Mouse (Mus musculus) ES-E14 (cell line): ENCODE results near the gene Ints14. TPM values are rescaled to one million over a fixed set of nuclear protein-coding genes. Genes with fewer than 3 reads are reported as not detected.

Experiments
- DNase-seq: peaks from one replicate; pipeline ENCODE4 v3.0.0-alpha.2; 2013; ENCODE audit warnings: low read depth, low spot score
- H3K27ac ChIP-seq: 2 replicates; pipeline ENCODE4 v1.5.1; 2012; ENCODE audit warnings: low read depth, mild to moderate bottlenecking, low read length, moderate library complexity, mixed read lengths; ENCODE audit not compliant: poor library complexity, insufficient read depth, severe bottlenecking
- H3K36me3 ChIP-seq: 2 replicates; pipeline ENCODE4 v1.6.1; 2012; ENCODE audit warnings: mild to moderate bottlenecking, low read length, moderate library complexity, mixed read lengths; ENCODE audit not compliant: control insufficient read depth, poor library complexity, insufficient read depth, severe bottlenecking
- H3K4me1 ChIP-seq, 2 experiments: fragments of 150-350 bp in 1 of 2; sonication (generic) in 1 of 2; 2 replicates each; pipeline ENCODE4 v1.6.1; 2012; ENCODE audit warnings: low read length in 2 of 2, mild to moderate bottlenecking in 1 of 2, mixed read lengths in 1 of 2; ENCODE audit not compliant: control insufficient read depth in 2 of 2, insufficient read depth in 2 of 2, poor library complexity in 1 of 2
- H3K4me3 ChIP-seq, 2 experiments: fragments of 150-350 bp in 1 of 2; sonication (generic) in 1 of 2; 2 replicates each; pipeline ENCODE4 v1.5.1; 2012; ENCODE audit warnings: low read length in 2 of 2, low read depth in 1 of 2, mild to moderate bottlenecking in 1 of 2, mixed read lengths in 1 of 2; ENCODE audit not compliant: insufficient read depth in 1 of 2, poor library complexity in 1 of 2, severe bottlenecking in 1 of 2
- H3K9ac ChIP-seq: 2 replicates; pipeline ENCODE4 v1.6.1; 2012; ENCODE audit warnings: low read depth, mild to moderate bottlenecking, low read length, mixed read lengths; ENCODE audit not compliant: poor library complexity, insufficient read depth, severe bottlenecking
- H3K9me3 ChIP-seq: fragments of 150-350 bp; sonication (generic); 2 replicates; pipeline ENCODE4 v1.6.1; 2012; ENCODE audit warnings: low read depth, mild to moderate bottlenecking, low read length; ENCODE audit not compliant: control insufficient read depth, insufficient read depth
- CHD2 ChIP-seq: IDR thresholded peaks from 2 replicates; pipeline ENCODE4 v1.6.1; 2014; ENCODE audit warnings: mild to moderate bottlenecking, low read depth, low read length, inconsistent platforms
- HCFC1 ChIP-seq: IDR thresholded peaks from 2 replicates; pipeline ENCODE4 v1.6.1; 2012; ENCODE audit warnings: low read length, inconsistent platforms, borderline replicate concordance; ENCODE audit not compliant: insufficient read depth
- MAFK ChIP-seq: IDR thresholded peaks from 2 replicates; pipeline ENCODE4 v1.6.1; 2014; ENCODE audit warnings: mild to moderate bottlenecking, low read depth, low read length, inconsistent platforms; ENCODE audit not compliant: insufficient read depth
- ZC3H11A ChIP-seq: IDR thresholded peaks from 2 replicates; pipeline ENCODE4 v1.6.1; 2012; ENCODE audit warnings: low read depth, mild to moderate bottlenecking, inconsistent platforms, low read length, borderline replicate concordance
- ZNF384 ChIP-seq: IDR thresholded peaks from 2 replicates; pipeline ENCODE4 v1.6.1; 2012; ENCODE audit warnings: low read depth, low read length, inconsistent platforms
- in situ Hi-C, 2 experiments: fragments of 600-800 bp; cut with MboI; formaldehyde crosslinking; loops; one replicate each; pipeline ENCODE4 v1.15.1; 2025; ENCODE audit warnings: low sequenced_read_pairs in 2 of 2, inconsistent platforms in 1 of 2; ENCODE audit not compliant: unreplicated experiment in 2 of 2
- total RNA-seq: library from RNA; depleted of rRNA; stranded (reverse); fragments of 300-350 nt; gene quantifications from 2 replicates; pipeline ENCODE4 v1.2.3, GENCODE M21; 2012

The Ints14 gene
- total RNA-seq, 1 experiment, result 35.9 TPM

GRCm38 (mm10) chr9:64931751-64932610, 28.7 kb upstream of the Ints14 start:
- Histone ChIP-seq H3K36me3 (no peaks in the 10 kb centered on the region), H3K4me1 (peaks cover 0 to 11% of the 10 kb centered on the region in 2 experiments; a peak in 1 of 4 replicates), H3K4me3 (no peak overlapping the region), H3K9me3 (no peaks in the 10 kb centered on the region), H3K9ac (no peak overlapping the region), H3K27ac (no peak overlapping the region)
- DNase-seq, result no peak
- in situ Hi-C loops, result no loop called here
- TF ChIP-seq ZC3H11A, result no peak
- no peak for TF ChIP-seq MAFK
- TF ChIP-seq CHD2, result no peak
- no peak for TF ChIP-seq ZNF384
- TF ChIP-seq HCFC1, result no peak

- TF ChIP-seq HCFC1, result no peak
- no peak for TF ChIP-seq CHD2
- TF ChIP-seq ZNF384, result no peak
- TF ChIP-seq MAFK, result no peak
- TF ChIP-seq ZC3H11A, result no peak
- in situ Hi-C loops, result no loop called here
- H3K36me3 ChIP-seq, result no peaks in the 10 kb centered on the region
- H3K27ac ChIP-seq, result no peak overlapping the region
- H3K9ac ChIP-seq, result peak overlapping the region; percentile 31; the same call in 1 of the 2 replicates
- peak overlapping the region; percentile 33 to 74; a peak in 3 of 4 replicates for H3K4me3 ChIP-seq
- H3K9me3 ChIP-seq, result no peaks in the 10 kb centered on the region
- H3K4me1 ChIP-seq, result peaks cover 0 to 11% of the 10 kb centered on the region in 2 experiments; a peak in 1 of 4 replicates
- DNase-seq, result peak; percentile 51
These were observed 26.5 kb upstream of the Ints14 start for GRCm38 (mm10) chr9:64934015-64934754.

GRCm38 (mm10) chr9:64936508-64936907, 24.2 kb upstream of the Ints14 start:
- in situ Hi-C loops, result no loop called here

GRCm38 (mm10) chr9:64937491-64937890, 23.2 kb upstream of the Ints14 start:
- Histone ChIP-seq H3K4me3 (no peak overlapping the region), H3K9me3 (no peaks in the 10 kb centered on the region), H3K9ac (no peak overlapping the region), H3K36me3 (no peaks in the 10 kb centered on the region), H3K27ac (no peak overlapping the region), H3K4me1 (peaks cover 0 to 11% of the 10 kb centered on the region in 2 experiments; a peak in 1 of 4 replicates)
- TF ChIP-seq ZC3H11A (no peak), HCFC1 (no peak), ZNF384 (no peak), MAFK (no peak), CHD2 (no peak)
- DNase-seq, result no peak
- in situ Hi-C loops, result no loop called here

More at GRCm38 (mm10) chr9:64936508-64936907, 24.2 kb upstream of the Ints14 start:
- no peak overlapping the region for H3K9ac ChIP-seq
- TF ChIP-seq CHD2 (0 out of 2 replicates have a peak, but pooled peaks have one; percentile 45), ZNF384 (no peak), ZC3H11A (no peak)
- no peaks in the 10 kb centered on the region for H3K9me3 ChIP-seq
- H3K36me3 ChIP-seq, result no peaks in the 10 kb centered on the region
- no peak overlapping the region for H3K27ac ChIP-seq
- DNase-seq, result peak; percentile 80
- peaks cover 0 to 11% of the 10 kb centered on the region in 2 experiments; a peak in 1 of 4 replicates for H3K4me1 ChIP-seq
- H3K4me3 ChIP-seq, result peak overlapping the region; percentile 33 to 47; a peak in 3 of 4 replicates
